Mouse (Mus musculus) heart, embryonic 14.5 days (tissue): ENCODE data around the gene Pyurf. TPM values are rescaled to one million over a fixed set of nuclear protein-coding genes. Genes with fewer than 3 reads are reported as not detected.

Experiments
- ATAC-seq: fragments of 200-750 bp; cut with Nextera tagmentation; 2 replicates; pipeline ENCODE4 v1.8.0; 2017; ENCODE audit warnings: low read depth, moderate TSS enrichment; ENCODE audit not compliant: insufficient number of reproducible peaks, insufficient read depth, low FRiP score
- H3K27ac ChIP-seq, 2 experiments: fragments of 200-500 bp in 1 of 2; fragments of 300-500 bp in 1 of 2; sonication (generic) in 1 of 2; replicated peaks in 1 of 2; 2 replicates each; pipeline ENCODE4 v1.5.1; 2012 to 2014; ENCODE audit warnings: low read depth in 2 of 2, low read length in 2 of 2, control low read depth in 1 of 2, mild to moderate bottlenecking in 1 of 2, mixed read lengths in 1 of 2; ENCODE audit not compliant: control insufficient read depth in 1 of 2, insufficient read depth in 1 of 2
- H3K27me3 ChIP-seq: fragments of 300-500 bp; sonication (generic); 2 replicates; pipeline ENCODE4 v1.6.1; 2014; ENCODE audit warnings: mild to moderate bottlenecking, low read length, control low read depth; ENCODE audit not compliant: control insufficient read depth, insufficient read depth
- H3K36me3 ChIP-seq: fragments of 300-500 bp; sonication (generic); 2 replicates; pipeline ENCODE4 v1.6.1; 2014; ENCODE audit warnings: mild to moderate bottlenecking, control low read depth, low read length, mixed read lengths; ENCODE audit not compliant: control insufficient read depth, insufficient read depth
- H3K4me1 ChIP-seq, 2 experiments: fragments of 200-500 bp in 1 of 2; fragments of 300-500 bp in 1 of 2; sonication (generic) in 1 of 2; 2 replicates each; pipeline ENCODE4 v1.6.1; 2012 to 2014; ENCODE audit warnings: low read length in 2 of 2, control low read depth in 1 of 2, mixed read lengths in 1 of 2; ENCODE audit not compliant: control insufficient read depth in 2 of 2, insufficient read depth in 2 of 2
- H3K4me2 ChIP-seq: fragments of 300-500 bp; sonication (generic); 2 replicates; pipeline ENCODE4 v1.6.1; 2014; ENCODE audit warnings: mild to moderate bottlenecking, low read length
- H3K4me3 ChIP-seq, 2 experiments: fragments of 200-500 bp in 1 of 2; fragments of 300-500 bp in 1 of 2; sonication (generic) in 1 of 2; 2 replicates each; pipeline ENCODE4 v1.5.1; 2012 to 2014; ENCODE audit warnings: low read length in 2 of 2, mild to moderate bottlenecking in 2 of 2, control low read depth in 1 of 2, low read depth in 1 of 2, moderate library complexity in 1 of 2; ENCODE audit not compliant: control insufficient read depth in 1 of 2, insufficient read depth in 1 of 2
- H3K9ac ChIP-seq: fragments of 300-500 bp; sonication (generic); 2 replicates; pipeline ENCODE4 v1.6.1; 2014; ENCODE audit warnings: mild to moderate bottlenecking, low read length
- H3K9me3 ChIP-seq: fragments of 300-500 bp; sonication (generic); 2 replicates; pipeline ENCODE4 v1.6.1; 2016; ENCODE audit warnings: low read length, control low read depth; ENCODE audit not compliant: control insufficient read depth
- WGBS: fragments of 180-500 bp; shearing (Covaris S2); extraction: QIAGEN DNeasy Blood & Tissue Kit; methylation state at CpG from one replicate; pipeline ENCODE4 v1.1.7; 2014; 5-methylcytosine and 5-hydroxymethylcytosine counted together
- polyA plus RNA-seq: library from polyadenylated mRNA; unstranded; fragments of >200 nt; fragmentation: Nextera tagmentation; extraction: Ambion mirVana; gene quantifications from 2 replicates; pipeline ENCODE4 v1.2.1, GENCODE M21; 2014

The Pyurf gene
- polyA plus RNA-seq: 32.5 and 32.6 TPM in 2 replicates

DNA sequence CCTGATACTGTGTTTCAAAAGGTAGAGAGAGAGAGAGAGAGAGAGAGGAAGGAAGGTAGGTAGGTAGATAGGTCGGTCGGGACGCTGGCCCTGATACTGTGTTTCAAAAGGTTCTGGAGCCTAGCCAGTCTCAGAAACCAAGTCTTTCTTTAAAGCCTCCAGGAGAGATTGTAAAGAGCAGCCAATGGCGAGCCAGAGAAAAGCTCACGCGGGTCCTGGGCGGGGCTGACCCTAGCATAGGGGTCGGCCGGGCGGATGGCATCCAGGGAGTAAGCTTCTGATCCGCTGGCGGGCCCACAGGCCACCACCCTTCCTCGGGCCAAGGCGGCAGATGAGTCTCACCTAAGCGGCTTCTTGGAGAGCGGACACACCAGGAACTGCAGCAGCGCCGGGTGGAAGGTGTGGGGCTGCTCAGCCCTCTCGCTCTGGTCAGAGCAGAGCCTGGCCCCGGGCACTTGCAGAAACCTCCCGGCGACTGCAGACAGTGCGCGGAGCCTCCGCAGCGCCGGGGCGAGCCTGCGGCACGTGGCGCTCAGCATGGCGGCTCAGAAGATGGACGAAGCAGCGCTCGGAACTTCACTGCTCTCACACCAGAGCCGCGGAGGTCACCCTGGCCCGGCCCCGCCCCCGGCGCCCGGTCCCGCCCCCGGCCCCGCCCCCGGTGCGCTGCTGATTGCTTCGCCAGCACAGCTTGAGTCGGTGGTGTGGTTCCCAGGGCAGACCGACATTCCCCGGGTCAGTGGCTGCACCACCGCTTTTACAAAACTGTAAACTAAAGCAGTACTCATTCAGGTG, at the start of gene Pyurf:
Gene Pyurf, minus strand, starts transcription at position 612 of the 795 bp plus-strand sequence.
- H3K9ac ChIP-seq: peak within 1 kb of the TSS; percentile 90
- no peaks in the 10 kb centered on the region for H3K9me3 ChIP-seq
- peak within 1 kb of the TSS; percentile 80 to 89 for H3K4me3 ChIP-seq
- peaks cover 31% of the 10 kb centered on the region for H3K36me3 ChIP-seq
- WGBS: 1% methylated on average over 48 of the region's 52 CpGs
- peak within 1 kb of the TSS; percentile 98 to 99 for H3K27ac ChIP-seq
- H3K4me1 ChIP-seq: peaks cover 0 to 6% of the 10 kb centered on the region in 2 experiments; a peak in 1 of 4 replicates
- H3K27me3 ChIP-seq: no peaks in the 10 kb centered on the region
- peak within 1 kb of the TSS; percentile 84 for H3K4me2 ChIP-seq
- ATAC-seq: peak; percentile 96

DNA sequence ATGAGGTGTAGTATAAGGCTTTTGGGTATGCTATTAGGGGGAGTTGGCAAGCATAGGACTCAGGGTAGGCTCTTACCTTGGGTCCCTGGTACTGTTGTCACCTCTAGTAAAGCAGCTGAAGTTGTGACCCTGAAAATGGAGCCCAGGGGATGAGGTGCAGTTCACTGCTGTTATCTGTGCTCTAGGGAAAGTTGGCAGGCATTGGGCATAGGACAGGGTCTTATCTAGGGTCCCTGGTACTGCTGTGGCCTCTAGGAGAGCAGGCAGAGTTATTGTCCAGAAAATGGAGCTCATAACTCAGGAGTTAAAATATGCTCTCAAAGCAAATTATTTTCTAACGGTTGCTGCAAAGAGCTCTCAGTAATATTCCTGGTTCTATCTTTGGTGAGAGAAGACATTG, 29.5 kb upstream of the Pyurf start:
- Histone ChIP-seq H3K4me3 (no peak overlapping the region), H3K9me3 (no peaks in the 10 kb centered on the region), H3K9ac (no peak overlapping the region), H3K4me2 (no peak overlapping the region), H3K4me1 (peaks cover 3 to 5% of the 10 kb centered on the region in 2 experiments; a peak in 2 of 4 replicates), H3K27me3 (no peaks in the 10 kb centered on the region), H3K36me3 (peaks cover 23% of the 10 kb centered on the region), H3K27ac (no peak overlapping the region)
- WGBS: 70% methylated on average over 1 of the region's 1 CpGs
- ATAC-seq: no peak

DNA sequence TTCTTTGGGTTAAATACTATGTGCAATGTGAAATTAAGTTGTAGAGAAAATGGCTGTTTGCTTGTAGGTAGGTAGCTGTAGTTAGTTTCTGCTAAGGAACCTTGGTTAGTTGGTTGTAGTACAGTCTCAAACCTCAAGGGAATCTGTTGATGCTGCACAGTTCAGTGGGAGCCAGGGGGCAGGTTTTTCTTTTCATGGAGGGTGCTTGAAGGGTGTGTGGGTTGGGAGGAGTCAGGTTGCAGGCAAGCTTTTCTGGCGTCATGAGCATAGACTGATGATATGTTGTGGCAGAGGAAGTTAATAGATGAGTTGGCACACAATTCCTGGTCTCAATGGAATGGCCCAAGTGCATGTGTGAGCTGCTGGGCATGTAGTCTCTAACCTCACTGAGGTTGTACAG, 19.8 kb upstream of the Pyurf start:
- no peaks in the 10 kb centered on the region for H3K27me3 ChIP-seq
- no peak overlapping the region for H3K27ac ChIP-seq
- H3K9me3 ChIP-seq: no peaks in the 10 kb centered on the region
- no peak for ATAC-seq
- H3K4me1 ChIP-seq: no peaks in the 10 kb centered on the region
- H3K36me3 ChIP-seq: no peaks in the 10 kb centered on the region
- no peak overlapping the region for H3K9ac ChIP-seq
- no peak overlapping the region for H3K4me2 ChIP-seq
- 16% methylated on average over 1 of the region's 1 CpGs for WGBS
- no peak overlapping the region for H3K4me3 ChIP-seq

DNA sequence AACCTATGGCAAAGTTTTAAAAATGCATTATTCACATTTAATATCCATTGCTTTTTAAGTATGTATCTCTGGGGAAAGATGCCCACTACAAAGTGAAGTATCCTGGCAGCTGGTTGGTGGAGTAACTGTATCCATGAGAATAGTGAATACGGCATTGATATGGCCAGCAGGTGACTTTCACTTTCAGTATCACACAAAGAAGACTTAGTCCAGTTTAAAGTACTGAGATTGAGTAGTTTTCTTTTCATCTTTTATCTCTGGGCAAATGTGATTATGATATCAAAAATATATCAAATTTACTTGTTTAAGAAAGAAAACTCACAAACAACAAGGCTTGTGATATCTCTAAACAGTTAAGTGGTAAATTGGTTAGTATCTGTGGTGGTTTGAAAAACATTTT, 14.8 kb upstream of the Pyurf start:
- H3K4me1 ChIP-seq: peaks cover 2 to 10% of the 10 kb centered on the region in 2 experiments; a peak in 1 of 4 replicates
- H3K36me3 ChIP-seq: no peaks in the 10 kb centered on the region
- H3K4me3 ChIP-seq: no peak overlapping the region
- WGBS: 87% methylated on average over 1 of the region's 1 CpGs
- H3K9ac ChIP-seq: no peak overlapping the region
- H3K9me3 ChIP-seq: no peaks in the 10 kb centered on the region
- no peak for ATAC-seq
- no peaks in the 10 kb centered on the region for H3K27me3 ChIP-seq
- H3K27ac ChIP-seq: no peak overlapping the region
- no peak overlapping the region for H3K4me2 ChIP-seq

DNA sequence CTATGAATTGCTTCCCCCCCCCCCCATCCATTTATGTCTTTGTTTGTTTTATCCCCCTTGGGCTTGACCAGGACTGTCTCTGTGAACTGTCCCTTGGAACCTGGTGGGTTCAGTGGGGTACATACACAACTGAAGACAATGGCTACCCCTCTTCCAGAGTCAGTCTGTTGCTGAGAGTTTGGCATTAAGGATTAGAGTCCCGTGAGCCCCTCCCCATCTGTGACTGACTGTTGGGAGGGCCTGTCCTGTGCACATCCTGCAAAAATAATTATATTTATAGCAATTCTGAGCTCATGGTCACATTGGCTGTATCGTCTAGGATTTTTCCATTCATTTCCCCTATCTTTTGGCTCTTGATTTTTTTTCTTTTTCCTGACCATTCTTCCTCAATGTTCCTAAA, 11.8 kb upstream of the Pyurf start:
- WGBS: 22% methylated on average over 2 of the region's 2 CpGs
- peak overlapping the region; percentile 85 for H3K4me2 ChIP-seq
- H3K9ac ChIP-seq: peak overlapping the region; percentile 92
- peak; percentile 15; the same call in 1 of the 2 replicates for ATAC-seq
- no peaks in the 10 kb centered on the region for H3K27me3 ChIP-seq
- H3K36me3 ChIP-seq: no peaks in the 10 kb centered on the region
- no peaks in the 10 kb centered on the region for H3K9me3 ChIP-seq
- H3K4me1 ChIP-seq: peaks cover 2 to 12% of the 10 kb centered on the region in 2 experiments; a peak in 1 of 4 replicates
- H3K4me3 ChIP-seq: peak overlapping the region; percentile 83 to 95
- H3K27ac ChIP-seq: peak overlapping the region; percentile 96 to 98

DNA sequence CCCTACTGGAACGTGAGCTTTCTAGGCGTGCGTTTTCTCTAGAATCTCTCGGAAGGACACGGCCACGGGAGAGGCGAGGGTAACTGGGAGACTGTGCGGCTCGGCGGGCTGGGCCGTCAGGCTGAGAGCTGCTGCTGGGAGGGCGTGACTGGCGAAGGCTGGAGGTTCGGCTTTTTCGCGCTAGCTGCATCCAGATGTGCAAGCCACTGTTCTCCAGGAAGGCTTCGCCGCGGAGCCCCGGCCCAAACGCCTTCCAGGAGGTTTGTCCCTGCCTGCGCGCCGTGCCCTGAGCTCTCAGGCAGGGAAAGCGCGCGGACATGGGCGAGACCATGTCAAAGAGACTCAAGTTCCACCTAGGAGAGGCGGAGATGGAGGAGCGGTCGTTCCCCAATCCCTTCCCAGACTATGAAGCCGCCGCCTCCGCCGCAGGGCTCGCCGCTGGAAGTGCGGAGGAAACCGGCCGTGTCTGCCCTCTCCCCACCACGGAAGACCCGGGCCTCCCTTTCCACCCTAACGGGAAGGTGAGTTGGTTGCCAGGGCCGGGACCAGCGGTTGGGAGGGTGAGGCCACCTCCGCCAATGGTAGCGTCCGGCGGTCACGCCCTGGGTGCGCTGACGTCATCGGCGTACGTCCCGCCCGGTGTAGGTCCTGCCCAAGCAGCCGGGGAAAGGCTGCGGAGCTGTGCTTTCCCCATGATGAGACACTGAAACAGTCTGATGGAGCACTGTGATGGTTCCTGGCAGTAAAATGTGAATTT, 11.0 kb upstream of the Pyurf start:
- peaks cover 2 to 12% of the 10 kb centered on the region in 2 experiments; a peak in 1 of 4 replicates for H3K4me1 ChIP-seq
- H3K4me2 ChIP-seq: peak overlapping the region; percentile 85
- no peaks in the 10 kb centered on the region for H3K27me3 ChIP-seq
- H3K27ac ChIP-seq: peak overlapping the region; percentile 96 to 98
- peak overlapping the region; percentile 92 for H3K9ac ChIP-seq
- WGBS: under 1% methylated on average over 58 of the region's 59 CpGs
- peak; percentile 99 for ATAC-seq
- H3K9me3 ChIP-seq: no peaks in the 10 kb centered on the region
- peak overlapping the region; percentile 83 to 95 for H3K4me3 ChIP-seq
- no peaks in the 10 kb centered on the region for H3K36me3 ChIP-seq

DNA sequence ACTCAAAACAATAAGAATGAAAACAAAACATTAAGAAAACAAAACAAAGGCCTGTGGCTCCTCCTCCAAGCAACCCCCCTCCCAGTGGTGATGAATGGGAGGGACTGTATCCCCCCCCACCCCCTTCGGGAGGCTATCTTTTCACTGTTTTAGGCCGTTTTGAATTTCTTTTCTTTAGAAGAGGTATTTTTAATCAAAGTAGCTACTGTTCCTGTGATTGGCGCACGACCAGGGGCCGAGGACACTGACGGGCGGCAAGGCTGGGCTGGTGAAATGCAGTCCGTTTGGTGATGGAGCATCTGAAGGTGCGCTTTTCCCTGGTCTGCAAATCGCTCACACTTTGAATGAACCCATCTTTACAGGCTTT, 10.5 kb upstream of the Pyurf start, which contains the start of gene Lancl2:
Gene Lancl2, plus strand, starts transcription at position 165 of the 367 bp plus-strand sequence.
- Histone ChIP-seq H3K4me1 (peaks cover 2 to 12% of the 10 kb centered on the region in 2 experiments; a peak in 1 of 4 replicates), H3K4me3 (peak within 1 kb of the TSS; percentile 83 to 95), H3K9ac (peak within 1 kb of the TSS; percentile 92), H3K36me3 (no peaks in the 10 kb centered on the region), H3K27me3 (no peaks in the 10 kb centered on the region), H3K9me3 (no peaks in the 10 kb centered on the region), H3K27ac (peak within 1 kb of the TSS; percentile 96 to 98), H3K4me2 (peak within 1 kb of the TSS; percentile 85)
- ATAC-seq: peak; percentile 11; the same call in 1 of the 2 replicates
- WGBS: 0% methylated on average over 10 of the region's 10 CpGs
